Mouse (Mus musculus) adrenal gland, postnatal 4 days (tissue): ENCODE measurements around the gene Zranb2. TPM values are rescaled to one million over a fixed set of nuclear protein-coding genes. Genes with fewer than 3 reads are reported as not detected.

Source experiments
- DNase-seq, 2 experiments: peaks; one replicate each; pipeline ENCODE4 v3.0.0; 2021 to 2022; ENCODE audit warnings: low spot score in 2 of 2, mixed read lengths in 2 of 2
- long read RNA-seq, 2 experiments: library from polyadenylated mRNA; stranded (forward); transcript quantifications; one replicate each; pipeline ENCODE4 v2.0.0; 2021
- total RNA-seq, 2 experiments: library from RNA; stranded (reverse); gene quantifications; 2 replicates each; pipeline ENCODE4 v1.2.3; 2021

The Zranb2 gene
- 10 to 100 TPM; 79.5 to 86.3 TPM for total RNA-seq
- long read RNA-seq, experiment 1, transcript Zranb2-203 (10 exons, 2,924 nt) = major isoform, 18 of 37 reads
- long read RNA-seq, experiment 1, partial matches to known transcripts = 3 of 37 reads
- long read RNA-seq, experiment 1, other reads (novel, unspliced or antisense) = 12 of 37 reads
- long read RNA-seq, experiment 2, transcript Zranb2-203 (10 exons, 2,924 nt) = major isoform, 61 of 85 reads
- long read RNA-seq, experiment 2, partial matches to known transcripts = 5 of 85 reads
- long read RNA-seq, experiment 2, other reads (novel, unspliced or antisense) = 15 of 85 reads

- DNase-seq = peak; percentile 85 to 87
Measured at GRCm38 (mm10) chr3:157533964-157534785, at the start of gene Zranb2. Gene Zranb2, plus strand, starts transcription at chr3:157534160.

- no peak for DNase-seq
Measured at GRCm38 (mm10) chr3:157492043-157492442, 41.9 kb upstream of the Zranb2 start.

GRCm38 (mm10) chr3:157502216-157502615, 31.7 kb upstream of the Zranb2 start:
- no peak for DNase-seq

GRCm38 (mm10) chr3:157514116-157514796, 19.7 kb upstream of the Zranb2 start:
- no peak for DNase-seq

GRCm38 (mm10) chr3:157516471-157516870, 17.5 kb upstream of the Zranb2 start:
- DNase-seq = no peak

- DNase-seq = no peak
Measured at GRCm38 (mm10) chr3:157517992-157518391, 16.0 kb upstream of the Zranb2 start.

- DNase-seq = peak in 1 of 2 experiments; percentile 6
Measured at GRCm38 (mm10) chr3:157520433-157520832, 13.5 kb upstream of the Zranb2 start.

GRCm38 (mm10) chr3:157523834-157524233, 10.1 kb upstream of the Zranb2 start:
- DNase-seq = no peak

GRCm38 (mm10) chr3:157531585-157531984, 2.4 kb upstream of the Zranb2 start:
- DNase-seq = no peak

- DNase-seq = no peak
Measured at GRCm38 (mm10) chr3:157534786-157535415, 941 bp downstream of the Zranb2 start.

GRCm38 (mm10) chr3:157549323-157549722, 15.4 kb downstream of the Zranb2 start:
- DNase-seq = no peak

- no peak for DNase-seq
Measured at GRCm38 (mm10) chr3:157549758-157550600, 16.0 kb downstream of the Zranb2 start.

GRCm38 (mm10) chr3:157565196-157565595, 31.2 kb downstream of the Zranb2 start:
- DNase-seq = no peak

GRCm38 (mm10) chr3:157566725-157567565, 33.0 kb downstream of the Zranb2 start, which contains the start of gene Ptger3:
Gene Ptger3, plus strand, starts transcription at chr3:157566892.
- DNase-seq = peak in 1 of 2 experiments; percentile 5

GRCm38 (mm10) chr3:157567566-157568132, 33.7 kb downstream of the Zranb2 start:
- no peak for DNase-seq

GRCm38 (mm10) chr3:157572011-157572410, 38.1 kb downstream of the Zranb2 start:
- no peak for DNase-seq

GRCm38 (mm10) chr3:157575441-157576342, 41.7 kb downstream of the Zranb2 start:
- DNase-seq = peak in 1 of 2 experiments; percentile 18

GRCm38 (mm10) chr3:157576343-157576722, 42.4 kb downstream of the Zranb2 start:
- no peak for DNase-seq
